8 mouse cellular contexts compared by ENCODE assay signal in the genomic region with DNA sequence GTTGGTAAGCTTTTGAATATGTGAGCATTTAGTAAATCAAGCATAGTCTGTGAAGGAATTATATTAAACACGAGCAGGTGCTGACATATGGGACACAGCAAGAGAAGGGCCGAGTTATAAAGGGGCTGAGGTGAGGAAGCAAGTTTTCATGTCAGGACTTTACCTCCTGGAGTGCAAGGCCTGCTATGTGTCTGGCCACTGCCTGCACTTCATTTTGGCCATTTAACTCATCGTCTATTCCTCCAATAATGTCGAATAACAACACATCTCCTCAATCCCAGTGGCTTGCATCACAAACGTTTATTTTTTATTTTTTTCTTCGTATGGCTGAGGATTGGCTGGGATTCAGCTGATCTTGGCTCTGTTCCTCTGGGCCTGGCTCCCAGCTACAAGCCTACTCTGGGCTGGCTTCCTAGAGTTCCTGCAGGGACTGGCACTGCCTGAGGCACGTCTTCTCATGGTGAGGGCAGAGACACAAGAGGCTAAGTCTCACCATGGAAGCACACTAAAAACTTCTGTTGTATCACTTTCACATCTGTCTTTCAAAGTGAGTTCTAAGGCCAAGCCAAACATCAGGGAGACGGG. TPM values are rescaled to one million over a fixed set of nuclear protein-coding genes. Genes with fewer than 3 reads are reported as not detected.
A peak's percentile ranks its signal among the peaks of the same experiment; 100 is the strongest.
DNase-seq lines count a peak whose midpoint lies in the region; ATAC-seq lines count a peak whose summit lies in the region.

No protein-coding gene starts in this region.

- no peaks in the 10 kb centered on the region for H3K27me3 ChIP-seq in heart, embryonic 16.5 days (ENCODE audit: control insufficient read depth, insufficient read depth, low read length)

- peak; percentile 64; the same call in 1 of the 2 replicates for ATAC-seq in heart, embryonic 16.5 days (replicated peaks; ENCODE audit: extremely low read depth, insufficient read depth, low FRiP score)
- ATAC-seq in CD4-positive, CD25-positive, alpha-beta regulatory T cell, adult 4 months = no peak

- H3K4me1 ChIP-seq in heart, embryonic 16.5 days (ENCODE audit: control insufficient read depth, insufficient read depth, low read length) = peaks cover 4% of the 10 kb centered on the region; the same call in 1 of the 2 replicates

- H3K4me3 ChIP-seq in heart, embryonic 16.5 days (ENCODE audit: low read length) = no peak overlapping the region

- no peak overlapping the region for H3K4me2 ChIP-seq in heart, embryonic 16.5 days (ENCODE audit: low read depth, low read length)

- peak; percentile 52 to 53 for DNase-seq in heart, adult 18-20 months
- no peak for DNase-seq in heart, adult 9 months (ENCODE audit: low spot score in 2 of 2)
- peak; percentile 45 for DNase-seq in right cerebral cortex, adult 18-20 months
- DNase-seq in right cerebral cortex, postnatal 36 days (ENCODE audit: low spot score in 2 of 2) = no peak
- DNase-seq in right cerebral cortex, postnatal 4 days = peak; percentile 68
- no peak for DNase-seq in retina, postnatal 1 day

- H3K27ac ChIP-seq in heart, embryonic 16.5 days (ENCODE audit: low read length) = no peak overlapping the region

- 43% methylated on average over 8 of the region's 8 CpGs for WGBS in heart, embryonic 16.5 days

- no peak overlapping the region for H3K9ac ChIP-seq in heart, embryonic 16.5 days (ENCODE audit: low read length)

- no peaks in the 10 kb centered on the region for H3K36me3 ChIP-seq in heart, embryonic 16.5 days (ENCODE audit: control insufficient read depth, insufficient read depth)

- H3K9me3 ChIP-seq in heart, embryonic 16.5 days (replicated peaks; ENCODE audit: control insufficient read depth, low read length) = peaks cover 1% of the 10 kb centered on the region; the same call in 1 of the 2 replicates

RNA-seq across cellular contexts. Expression of gene Cd83, which starts 20.5 kb away (rescaled TPM):
- total RNA-seq in heart, adult 18-20 months (2021) = 1 to 10 TPM; 2.3 to 3.5 TPM
- polyA plus RNA-seq in heart, embryonic 16.5 days (2015; fragmentation: Nextera tagmentation; extraction: Ambion mirVana) = 9.3 and 17.7 TPM in 2 replicates
- 100 to 1,000 TPM; 294 to 385 TPM for polyA plus RNA-seq in CD4-positive, CD25-positive, alpha-beta regulatory T cell, adult 4 months (2017; shearing (Covaris generic))

Comparison
In these comparisons a context has a peak if more than half of its experiments do, and no peak if none do; other contexts are left out.
1. DNase-seq: peak in heart, adult 18-20 months (2 of 2), right cerebral cortex, adult 18-20 months (single experiment) and right cerebral cortex, postnatal 4 days (single experiment); none in heart, adult 9 months (0 of 2), right cerebral cortex, postnatal 36 days (0 of 2) and retina, postnatal 1 day (single experiment).
2. RNA of gene Cd83, which starts 20.5 kb away (polyA plus RNA-seq): 294 to 385 TPM in CD4-positive, CD25-positive, alpha-beta regulatory T cell, adult 4 months; 9.3 to 17.7 TPM in heart, embryonic 16.5 days; every median in the first group is over 10 times any median in the second.